Mouse (Mus musculus): ENCODE measurements at regions not wholly inside any gene's neighbourhood (a gene's known extent, or its start where the extent isn't known, plus 50 kb on each side); places are given as distances from the start of the nearest gene placed in this dataset.

GRCm38 (mm10) chr3:120885401-120885800 lies 286.1 kb downstream of the Rwdd3 start:
- WGBS: 70% methylated on average over 5 of the region's 5 CpGs

GRCm38 (mm10) chr3:120884189-120884588 lies 287.3 kb downstream of the Rwdd3 start:
- WGBS: 76% methylated on average over 10 of the region's 10 CpGs
- Histone ChIP-seq H3K36me3 (no peaks in the 10 kb centered on the region), H3K4me3 (no peak overlapping the region), H3K27me3 (ENCODE audit: insufficient read depth, poor library complexity, severe bottlenecking) (no peaks in the 10 kb centered on the region), H3K4me1 (0 out of 2 replicates have a peak, but pooled peaks cover 3% of the 10 kb centered on the region), H3K27ac (no peak overlapping the region), H3K9me3 (no peaks in the 10 kb centered on the region)
- DNase-seq (ENCODE audit: low spot score): no peak

More at GRCm38 (mm10) chr3:120885401-120885800, 286.1 kb downstream of the Rwdd3 start:
- H3K4me3 ChIP-seq: no peak overlapping the region
- no peak overlapping the region for H3K27ac ChIP-seq
- no peaks in the 10 kb centered on the region for H3K9me3 ChIP-seq
- H3K27me3 ChIP-seq (ENCODE audit: insufficient read depth, poor library complexity, severe bottlenecking): no peaks in the 10 kb centered on the region
- 0 out of 2 replicates have a peak, but pooled peaks cover 3% of the 10 kb centered on the region for H3K4me1 ChIP-seq
- DNase-seq (ENCODE audit: low spot score): no peak
- H3K36me3 ChIP-seq: no peaks in the 10 kb centered on the region

- Histone ChIP-seq H3K27me3 (ENCODE audit: insufficient read depth, poor library complexity, severe bottlenecking) (no peaks in the 10 kb centered on the region), H3K27ac (no peak overlapping the region), H3K4me1 (0 out of 2 replicates have a peak, but pooled peaks cover 3% of the 10 kb centered on the region), H3K9me3 (no peaks in the 10 kb centered on the region), H3K4me3 (no peak overlapping the region), H3K36me3 (no peaks in the 10 kb centered on the region)
- no peak for DNase-seq (ENCODE audit: low spot score)
- 63% methylated on average over 5 of the region's 5 CpGs for WGBS
Observed at GRCm38 (mm10) chr3:120883650-120884049, 287.8 kb downstream of the Rwdd3 start.

- H3K9me3 ChIP-seq: no peaks in the 10 kb centered on the region
- H3K4me3 ChIP-seq: no peak overlapping the region
- H3K4me1 ChIP-seq: no peaks in the 10 kb centered on the region
- 89% methylated on average over 2 of the region's 2 CpGs for WGBS
- no peaks in the 10 kb centered on the region for H3K36me3 ChIP-seq
- no peak overlapping the region for H3K27ac ChIP-seq
- DNase-seq (ENCODE audit: low spot score): no peak
- no peaks in the 10 kb centered on the region for H3K27me3 ChIP-seq (ENCODE audit: insufficient read depth, poor library complexity, severe bottlenecking)
Observed at GRCm38 (mm10) chr3:120879409-120879808, 292.1 kb downstream of the Rwdd3 start.

- Histone ChIP-seq H3K27ac (no peak overlapping the region), H3K4me1 (no peaks in the 10 kb centered on the region), H3K36me3 (no peaks in the 10 kb centered on the region), H3K4me3 (no peak overlapping the region), H3K27me3 (ENCODE audit: insufficient read depth, poor library complexity, severe bottlenecking) (no peaks in the 10 kb centered on the region), H3K9me3 (no peaks in the 10 kb centered on the region)
- DNase-seq (ENCODE audit: low spot score): no peak
- 87% methylated on average over 3 of the region's 3 CpGs for WGBS
Observed at GRCm38 (mm10) chr3:120875740-120876139, 295.8 kb downstream of the Rwdd3 start.

GRCm38 (mm10) chr3:120865036-120865435 lies 306.5 kb downstream of the Rwdd3 start:
- 43% methylated on average over 8 of the region's 8 CpGs for WGBS
- H3K4me1 ChIP-seq: peaks cover 4% of the 10 kb centered on the region; the same call in 1 of the 2 replicates
- no peaks in the 10 kb centered on the region for H3K9me3 ChIP-seq
- no peak overlapping the region for H3K4me3 ChIP-seq
- H3K27ac ChIP-seq: no peak overlapping the region
- no peaks in the 10 kb centered on the region for H3K27me3 ChIP-seq (ENCODE audit: insufficient read depth, poor library complexity, severe bottlenecking)
- no peak for DNase-seq (ENCODE audit: low spot score)
- no peaks in the 10 kb centered on the region for H3K36me3 ChIP-seq

- DNase-seq (ENCODE audit: low spot score): no peak
- Histone ChIP-seq H3K4me3 (no peak overlapping the region), H3K4me1 (peaks cover 4% of the 10 kb centered on the region; the same call in 1 of the 2 replicates), H3K27me3 (ENCODE audit: insufficient read depth, poor library complexity, severe bottlenecking) (no peaks in the 10 kb centered on the region), H3K36me3 (no peaks in the 10 kb centered on the region), H3K27ac (no peak overlapping the region), H3K9me3 (no peaks in the 10 kb centered on the region)
- WGBS: 74% methylated on average over 4 of the region's 4 CpGs
Observed at GRCm38 (mm10) chr3:120861641-120862040, 309.9 kb downstream of the Rwdd3 start.

GRCm38 (mm10) chr3:120858281-120858680 lies 313.2 kb downstream of the Rwdd3 start:
- Histone ChIP-seq H3K27me3 (ENCODE audit: insufficient read depth, poor library complexity, severe bottlenecking) (no peaks in the 10 kb centered on the region), H3K4me1 (no peaks in the 10 kb centered on the region), H3K9me3 (no peaks in the 10 kb centered on the region), H3K27ac (no peak overlapping the region), H3K36me3 (no peaks in the 10 kb centered on the region), H3K4me3 (no peak overlapping the region)
- DNase-seq (ENCODE audit: low spot score): no peak
- WGBS: 84% methylated on average over 13 of the region's 13 CpGs

GRCm38 (mm10) chr3:120854322-120854721 lies 317.2 kb downstream of the Rwdd3 start:
- Histone ChIP-seq H3K27ac (no peak overlapping the region), H3K9me3 (no peaks in the 10 kb centered on the region), H3K36me3 (no peaks in the 10 kb centered on the region), H3K27me3 (ENCODE audit: insufficient read depth, poor library complexity, severe bottlenecking) (no peaks in the 10 kb centered on the region), H3K4me3 (no peak overlapping the region), H3K4me1 (no peaks in the 10 kb centered on the region)
- WGBS: 85% methylated on average over 3 of the region's 3 CpGs
- DNase-seq (ENCODE audit: low spot score): no peak

GRCm38 (mm10) chr3:120843623-120844022 lies 327.9 kb downstream of the Rwdd3 start:
- Histone ChIP-seq H3K36me3 (no peaks in the 10 kb centered on the region), H3K4me1 (no peaks in the 10 kb centered on the region), H3K27me3 (ENCODE audit: insufficient read depth, poor library complexity, severe bottlenecking) (no peaks in the 10 kb centered on the region), H3K27ac (no peak overlapping the region), H3K9me3 (no peaks in the 10 kb centered on the region), H3K4me3 (no peak overlapping the region)
- 96% methylated on average over 2 of the region's 2 CpGs for WGBS
- DNase-seq (ENCODE audit: low spot score): no peak

GRCm38 (mm10) chr3:120823536-120823935 lies 348.0 kb downstream of the Rwdd3 start:
- no peak overlapping the region for H3K27ac ChIP-seq
- H3K27me3 ChIP-seq (ENCODE audit: insufficient read depth, poor library complexity, severe bottlenecking): no peaks in the 10 kb centered on the region
- H3K36me3 ChIP-seq: no peaks in the 10 kb centered on the region
- no peaks in the 10 kb centered on the region for H3K4me1 ChIP-seq
- H3K4me3 ChIP-seq: no peak overlapping the region
- no peak for DNase-seq (ENCODE audit: low spot score)
- 93% methylated on average over 19 of the region's 19 CpGs for WGBS
- no peaks in the 10 kb centered on the region for H3K9me3 ChIP-seq

- Histone ChIP-seq H3K4me3 (no peak overlapping the region), H3K9me3 (no peaks in the 10 kb centered on the region), H3K27me3 (ENCODE audit: insufficient read depth, poor library complexity, severe bottlenecking) (no peaks in the 10 kb centered on the region), H3K4me1 (no peaks in the 10 kb centered on the region), H3K36me3 (no peaks in the 10 kb centered on the region), H3K27ac (no peak overlapping the region)
- 73% methylated on average over 2 of the region's 2 CpGs for whole genome bisulfite sequencing
- no peak for DNase-seq (ENCODE audit: low spot score)
Observed at GRCm38 (mm10) chr3:120811901-120812300, 359.6 kb downstream of the Rwdd3 start.

GRCm38 (mm10) chr3:120810527-120810926 lies 361.0 kb downstream of the Rwdd3 start:
- 61% methylated on average over 5 of the region's 5 CpGs for WGBS
- Histone ChIP-seq H3K4me1 (no peaks in the 10 kb centered on the region), H3K27me3 (ENCODE audit: insufficient read depth, poor library complexity, severe bottlenecking) (no peaks in the 10 kb centered on the region), H3K9me3 (no peaks in the 10 kb centered on the region), H3K4me3 (no peak overlapping the region), H3K27ac (no peak overlapping the region), H3K36me3 (no peaks in the 10 kb centered on the region)
- DNase-seq (ENCODE audit: low spot score): no peak

GRCm38 (mm10) chr3:120810048-120810447 lies 361.4 kb downstream of the Rwdd3 start:
- peak; percentile 76 for DNase-seq (ENCODE audit: low spot score)
- H3K4me1 ChIP-seq: no peaks in the 10 kb centered on the region
- H3K4me3 ChIP-seq: no peak overlapping the region
- H3K9me3 ChIP-seq: no peaks in the 10 kb centered on the region
- no peak overlapping the region for H3K27ac ChIP-seq
- H3K27me3 ChIP-seq (ENCODE audit: insufficient read depth, poor library complexity, severe bottlenecking): no peaks in the 10 kb centered on the region
- WGBS: 37% methylated on average over 6 of the region's 6 CpGs
- no peaks in the 10 kb centered on the region for H3K36me3 ChIP-seq
